Mouse (Mus musculus) midbrain, embryonic 13.5 days (tissue): ENCODE measurements around the gene Lpar1. TPM values are rescaled to one million over a fixed set of nuclear protein-coding genes. Genes with fewer than 3 reads are reported as not detected.

Experiments used
- ATAC-seq: fragments of 200-750 bp; cut with Nextera tagmentation; 2 replicates; pipeline ENCODE4 v1.8.0; 2017; ENCODE audit warnings: mild to moderate bottlenecking, moderate TSS enrichment, moderate library complexity
- H3K27ac ChIP-seq: fragments of 300-500 bp; sonication (generic); 2 replicates; pipeline ENCODE4 v1.5.1; 2015; ENCODE audit warnings: inconsistent platforms, mild to moderate bottlenecking, moderate library complexity
- H3K27me3 ChIP-seq: fragments of 300-500 bp; sonication (generic); 2 replicates; pipeline ENCODE4 v1.6.1; 2015; ENCODE audit warnings: mild to moderate bottlenecking, inconsistent platforms
- H3K36me3 ChIP-seq: fragments of 300-500 bp; sonication (generic); 2 replicates; pipeline ENCODE4 v1.6.1; 2015; ENCODE audit warnings: mild to moderate bottlenecking, inconsistent platforms
- H3K4me1 ChIP-seq: fragments of 300-500 bp; sonication (generic); replicated peaks from 2 replicates; pipeline ENCODE4 v1.6.1; 2015; ENCODE audit warnings: inconsistent platforms
- H3K4me2 ChIP-seq: fragments of 300-500 bp; sonication (generic); replicated peaks from 2 replicates; pipeline ENCODE4 v1.6.1; 2015; ENCODE audit warnings: moderate library complexity, mild to moderate bottlenecking, inconsistent platforms
- H3K4me3 ChIP-seq: fragments of 300-500 bp; sonication (generic); replicated peaks from 2 replicates; pipeline ENCODE4 v1.5.1; 2015; ENCODE audit warnings: mild to moderate bottlenecking, inconsistent platforms
- H3K9ac ChIP-seq: fragments of 300-500 bp; sonication (generic); replicated peaks from 2 replicates; pipeline ENCODE4 v1.6.1; 2015; ENCODE audit warnings: mild to moderate bottlenecking, inconsistent platforms
- H3K9me3 ChIP-seq: fragments of 300-500 bp; sonication (generic); 2 replicates; pipeline ENCODE4 v1.6.1; 2016; ENCODE audit warnings: mild to moderate bottlenecking, inconsistent platforms
- WGBS: fragments of 180-500 bp; shearing (Covaris S2); methylation state at CpG from one replicate; pipeline ENCODE4 v1.1.7; 2015; 5-methylcytosine and 5-hydroxymethylcytosine counted together
- microRNA-seq: library from miRNA; unstranded; fragments of <30 nt; microRNA quantifications from one replicate; pipeline ENCODE4, GENCODE M21; 2016
- polyA plus RNA-seq: library from polyadenylated mRNA; unstranded; fragments of >200 nt; fragmentation: Nextera tagmentation; extraction: Ambion mirVana; gene quantifications from 2 replicates; pipeline ENCODE4 v1.2.1, GENCODE M21; 2015

Gene Lpar1
- polyA plus RNA-seq, 1 experiment from 2014 or later = 18.2 TPM

DNA sequence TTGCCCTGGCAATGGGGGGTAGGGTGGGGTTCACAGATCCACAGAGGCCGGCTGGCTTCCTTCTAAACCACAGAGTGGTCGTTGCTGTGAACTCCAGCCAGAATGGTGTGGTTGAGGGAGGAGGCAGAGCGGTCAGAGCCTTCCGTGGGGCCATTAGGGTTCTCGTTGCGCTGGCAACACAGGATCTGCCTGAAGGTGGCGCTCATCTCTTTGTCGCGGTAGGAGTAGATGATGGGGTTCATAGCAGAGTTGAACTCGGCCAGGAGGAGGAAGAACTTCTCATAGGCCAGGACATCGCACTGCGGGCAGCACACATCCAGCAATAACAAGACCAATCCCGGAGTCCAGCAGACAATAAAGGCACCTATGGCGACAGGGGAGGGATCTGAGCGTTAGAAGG, 116.4 kb downstream of the Lpar1 start:
- Histone ChIP-seq H3K4me3 (no peak overlapping the region), H3K4me1 (peaks cover 6% of the 10 kb centered on the region; the same call in 1 of the 2 replicates), H3K27me3 (no peaks in the 10 kb centered on the region), H3K27ac (no peak overlapping the region), H3K4me2 (no peak overlapping the region), H3K9me3 (no peaks in the 10 kb centered on the region), H3K9ac (no peak overlapping the region), H3K36me3 (no peaks in the 10 kb centered on the region)
- 89% methylated on average over 15 of the region's 15 CpGs for whole genome bisulfite sequencing
- no peak for ATAC-seq

GRCm38 (mm10) chr4:58423276-58423930, 130.3 kb downstream of the Lpar1 start:
- Histone ChIP-seq H3K9me3 (no peaks in the 10 kb centered on the region), H3K27me3 (no peaks in the 10 kb centered on the region), H3K4me1 (no peaks in the 10 kb centered on the region), H3K4me2 (no peak overlapping the region), H3K9ac (no peak overlapping the region), H3K36me3 (no peaks in the 10 kb centered on the region), H3K27ac (no peak overlapping the region), H3K4me3 (no peak overlapping the region)
- WGBS = 91% methylated on average over 9 of the region's 9 CpGs
- ATAC-seq = no peak

DNA sequence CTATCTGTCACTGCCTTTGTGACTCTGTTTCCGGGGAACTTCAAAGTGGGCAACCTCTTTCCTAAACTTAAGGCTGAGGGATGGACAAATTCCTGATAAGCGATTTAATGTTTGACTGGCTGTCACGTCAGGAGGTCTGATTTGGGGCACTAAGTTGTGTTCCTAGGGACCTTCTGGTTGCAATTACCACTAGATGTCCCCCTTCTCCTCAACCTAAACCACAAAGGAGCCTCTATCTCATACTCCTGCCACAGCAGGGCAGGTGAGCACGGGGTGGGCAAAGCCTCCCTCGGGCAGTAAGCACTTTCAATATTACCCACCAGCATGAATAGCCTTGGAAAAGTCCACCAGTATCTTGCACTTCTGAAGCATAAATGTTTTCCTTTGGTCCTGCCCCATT, 134.5 kb downstream of the Lpar1 start:
- ATAC-seq = no peak
- no peak overlapping the region for H3K27ac ChIP-seq
- 48% methylated on average over 5 of the region's 5 CpGs for WGBS
- no peak overlapping the region for H3K4me3 ChIP-seq
- H3K9me3 ChIP-seq = no peaks in the 10 kb centered on the region
- H3K4me1 ChIP-seq = no peaks in the 10 kb centered on the region
- H3K9ac ChIP-seq = no peak overlapping the region
- H3K27me3 ChIP-seq = no peaks in the 10 kb centered on the region
- H3K4me2 ChIP-seq = no peak overlapping the region
- no peaks in the 10 kb centered on the region for H3K36me3 ChIP-seq

- H3K27ac ChIP-seq = no peak overlapping the region
- no peak for ATAC-seq
- H3K36me3 ChIP-seq = no peaks in the 10 kb centered on the region
- no peak overlapping the region for H3K4me2 ChIP-seq
- no peaks in the 10 kb centered on the region for H3K9me3 ChIP-seq
- H3K4me3 ChIP-seq = no peak overlapping the region
- no peak overlapping the region for H3K9ac ChIP-seq
- 80% methylated on average over 4 of the region's 4 CpGs for WGBS
- H3K4me1 ChIP-seq = no peaks in the 10 kb centered on the region
- no peaks in the 10 kb centered on the region for H3K27me3 ChIP-seq
These were observed 136.4 kb downstream of the Lpar1 start for GRCm38 (mm10) chr4:58417319-58417718.

GRCm38 (mm10) chr4:58415537-58415936, 138.2 kb downstream of the Lpar1 start:
- H3K27ac ChIP-seq = no peak overlapping the region
- no peak overlapping the region for H3K4me2 ChIP-seq
- no peaks in the 10 kb centered on the region for H3K4me1 ChIP-seq
- H3K27me3 ChIP-seq = no peaks in the 10 kb centered on the region
- 92% methylated on average over 3 of the region's 3 CpGs for WGBS
- no peaks in the 10 kb centered on the region for H3K9me3 ChIP-seq
- no peak for ATAC-seq
- no peaks in the 10 kb centered on the region for H3K36me3 ChIP-seq
- H3K4me3 ChIP-seq = no peak overlapping the region
- H3K9ac ChIP-seq = no peak overlapping the region

DNA sequence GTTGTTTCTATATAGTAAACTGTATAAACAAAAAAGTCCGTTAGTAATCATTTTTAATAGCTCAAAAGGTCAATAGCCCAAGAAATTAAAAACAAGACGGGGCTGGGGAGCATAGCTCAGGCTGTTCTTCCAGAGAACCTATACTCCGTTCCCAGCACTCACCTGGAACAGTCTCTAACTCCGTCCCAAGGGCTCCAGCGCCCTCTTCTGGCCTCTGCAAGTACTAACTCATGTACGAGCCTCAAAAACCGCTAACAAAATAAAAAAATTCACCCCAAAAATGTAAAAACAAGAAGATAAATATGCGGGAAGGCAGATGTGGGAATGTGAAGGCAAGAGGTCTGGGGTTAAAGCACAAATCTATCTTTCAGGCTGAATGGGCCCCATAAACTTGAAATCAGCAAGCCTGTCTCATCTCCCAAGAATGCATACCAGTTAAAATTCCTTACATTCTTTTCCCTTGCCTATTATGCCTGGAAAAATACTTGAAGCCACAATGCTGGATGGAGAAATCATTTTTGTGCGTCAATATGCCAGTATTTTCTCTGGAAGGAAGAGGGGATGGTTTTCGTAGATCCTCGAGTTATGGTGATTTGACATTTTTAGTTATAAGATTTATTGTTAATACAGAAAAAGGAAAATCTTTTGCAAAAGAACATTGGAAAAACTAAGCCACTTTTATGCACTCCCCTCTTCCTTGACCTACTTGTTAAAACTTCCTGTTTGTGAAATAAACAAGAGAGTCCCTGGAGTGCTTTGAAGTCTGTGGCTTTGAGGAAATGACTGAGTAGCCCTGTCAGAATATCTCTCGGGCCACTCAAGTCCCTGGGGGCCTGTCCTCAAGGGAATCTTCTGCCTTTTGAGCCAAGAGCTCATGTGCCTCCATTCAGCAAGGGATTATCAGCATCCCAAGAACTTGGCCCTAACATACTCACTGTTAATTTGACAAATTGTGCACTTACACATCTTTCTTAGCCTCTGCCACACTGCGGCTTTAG, 140.2 kb downstream of the Lpar1 start:
- Histone ChIP-seq H3K9ac (no peak overlapping the region), H3K9me3 (no peaks in the 10 kb centered on the region), H3K27ac (no peak overlapping the region), H3K27me3 (no peaks in the 10 kb centered on the region), H3K4me3 (no peak overlapping the region), H3K36me3 (no peaks in the 10 kb centered on the region), H3K4me1 (no peaks in the 10 kb centered on the region), H3K4me2 (no peak overlapping the region)
- no peak for ATAC-seq
- WGBS = 80% methylated on average over 13 of the region's 13 CpGs

DNA sequence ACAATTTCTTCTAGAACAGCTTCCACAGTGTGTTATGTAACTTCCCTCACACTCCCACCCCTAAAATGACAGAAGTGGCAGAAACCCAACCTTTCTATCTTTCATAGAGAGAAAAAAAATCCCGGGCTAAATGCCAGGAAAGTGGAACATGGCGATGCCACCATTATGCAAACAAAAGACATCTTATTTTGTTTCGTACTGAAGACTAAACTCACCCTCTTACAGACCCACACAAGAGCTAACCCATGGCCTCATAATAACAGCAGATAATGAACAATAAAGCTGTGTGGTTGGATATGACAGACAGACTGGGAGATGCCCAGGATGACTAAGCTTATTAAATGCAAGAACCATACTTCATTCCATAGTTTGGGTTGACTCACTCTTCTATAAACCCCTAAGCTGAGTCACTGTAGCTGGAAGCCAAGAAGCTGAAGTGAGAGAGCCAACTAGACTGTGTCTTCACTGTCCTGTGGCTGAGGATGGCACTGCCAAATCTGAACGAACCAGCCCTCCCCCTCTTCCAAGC, 151.7 kb downstream of the Lpar1 start:
- 83% methylated on average over 4 of the region's 4 CpGs for WGBS
- no peak overlapping the region for H3K4me2 ChIP-seq

GRCm38 (mm10) chr4:58400861-58401341, 152.8 kb downstream of the Lpar1 start:
- Histone ChIP-seq H3K9ac (no peak overlapping the region), H3K9me3 (no peaks in the 10 kb centered on the region), H3K27ac (no peak overlapping the region), H3K4me2 (no peak overlapping the region), H3K4me1 (no peaks in the 10 kb centered on the region), H3K4me3 (no peak overlapping the region), H3K36me3 (no peaks in the 10 kb centered on the region), H3K27me3 (no peaks in the 10 kb centered on the region)
- 92% methylated on average over 12 of the region's 12 CpGs for WGBS
- ATAC-seq = no peak

More for the DNA sequence above, 151.7 kb downstream of the Lpar1 start:
- Histone ChIP-seq H3K4me3 (no peak overlapping the region), H3K4me1 (no peaks in the 10 kb centered on the region), H3K27ac (no peak overlapping the region), H3K9ac (no peak overlapping the region), H3K9me3 (no peaks in the 10 kb centered on the region), H3K27me3 (no peaks in the 10 kb centered on the region), H3K36me3 (no peaks in the 10 kb centered on the region)
- no peak for ATAC-seq

Small RNA genes lying within 50 kb of the gene (microRNA-seq; reads per million reads assigned to microRNA genes)
- gene Mir3095 = not detected

Other genes with a start within 250 kb of the Lpar1 start
- not detected in 2 replicates for gene Olfr267, start 233.8 kb upstream of the Lpar1 start, polyA plus RNA-seq